Mouse (Mus musculus) midbrain, postnatal 0 days (tissue): Measurements from ENCODE around the gene Mnt. TPM values are rescaled to one million over a fixed set of nuclear protein-coding genes. Genes with fewer than 3 reads are reported as not detected.

Experiments used
- ATAC-seq: fragments of 200-750 bp; cut with Nextera tagmentation; 2 replicates; pipeline ENCODE4 v1.8.0; 2017; ENCODE audit warnings: moderate number of reproducible peaks, mild to moderate bottlenecking, moderate TSS enrichment, moderate library complexity; ENCODE audit not compliant: low FRiP score
- DNase-seq: peaks from one replicate; pipeline ENCODE4 v3.0.0-alpha.2; 2015; ENCODE audit warnings: low spot score
- H3K27ac ChIP-seq: fragments of 300-500 bp; sonication (generic); 2 replicates; pipeline ENCODE4 v1.5.1; 2014; ENCODE audit warnings: low read depth, mild to moderate bottlenecking, low read length, mixed read lengths
- H3K27me3 ChIP-seq: fragments of 300-500 bp; sonication (generic); 2 replicates; pipeline ENCODE4 v1.6.1; 2014; ENCODE audit warnings: low read length, control low read depth, mixed read lengths; ENCODE audit not compliant: insufficient read depth
- H3K36me3 ChIP-seq: fragments of 300-500 bp; sonication (generic); 2 replicates; pipeline ENCODE4 v1.6.1; 2014; ENCODE audit warnings: low read length, control low read depth, mixed read lengths; ENCODE audit not compliant: insufficient read depth
- H3K4me1 ChIP-seq: fragments of 300-500 bp; sonication (generic); 2 replicates; pipeline ENCODE4 v1.6.1; 2014; ENCODE audit warnings: mild to moderate bottlenecking, control low read depth, antibody characterized with exemption, low read length, mixed read lengths; ENCODE audit not compliant: insufficient read depth
- H3K4me2 ChIP-seq: fragments of 300-500 bp; sonication (generic); 2 replicates; pipeline ENCODE4 v1.6.1; 2014; ENCODE audit warnings: low read depth, mild to moderate bottlenecking, low read length, mixed read lengths; ENCODE audit not compliant: poor library complexity, severe bottlenecking
- H3K4me3 ChIP-seq: fragments of 300-500 bp; sonication (generic); 2 replicates; pipeline ENCODE4 v1.5.1; 2014; ENCODE audit warnings: low read depth, mild to moderate bottlenecking, low read length, moderate library complexity
- H3K9ac ChIP-seq: fragments of 300-500 bp; sonication (generic); replicated peaks from 2 replicates; pipeline ENCODE4 v1.6.1; 2014; ENCODE audit warnings: mild to moderate bottlenecking, low read length, moderate library complexity, mixed read lengths; ENCODE audit not compliant: poor library complexity, severe bottlenecking
- H3K9me3 ChIP-seq: fragments of 300-500 bp; sonication (generic); 2 replicates; pipeline ENCODE4 v1.6.1; 2016; ENCODE audit warnings: low read length, control low read depth
- CTCF ChIP-seq: IDR thresholded peaks from 2 replicates; pipeline ENCODE4 v1.5.1; 2016; ENCODE audit warnings: antibody characterized with exemption, mild to moderate bottlenecking
- WGBS: fragments of 180-500 bp; shearing (Covaris S2); extraction: QIAGEN DNeasy Blood & Tissue Kit; methylation state at CpG from one replicate; pipeline ENCODE4 v1.1.7; 2014; 5-methylcytosine and 5-hydroxymethylcytosine counted together
- polyA plus RNA-seq: library from polyadenylated mRNA; unstranded; fragments of >200 nt; fragmentation: Nextera tagmentation; extraction: Ambion mirVana; gene quantifications from 2 replicates; pipeline ENCODE4 v1.2.1, GENCODE M21; 2015
- total RNA-seq: library from RNA; depleted of rRNA; stranded (reverse); fragments of >200 nt; gene quantifications from 2 replicates; pipeline ENCODE4 v1.2.3, GENCODE M21; 2014; rRNA removed

The Mnt gene
- total RNA-seq (17.6 and 18.6 TPM in 2 replicates), polyA plus RNA-seq (7.4 and 8.4 TPM in 2 replicates)

GRCm38 (mm10) chr11:74830256-74831161, at the start of gene Mnt:
TSS of gene Mnt (plus strand) at chr11:74830920.
- peaks cover 10% of the 10 kb centered on the region; the same call in 1 of the 2 replicates for H3K4me1 ChIP-seq
- peak; percentile 90 for ATAC-seq
- WGBS, result under 1% methylated on average over 68 of the region's 70 CpGs
- peak within 1 kb of the TSS; percentile 69 for H3K4me3 ChIP-seq
- peak within 1 kb of the TSS; percentile 83 for H3K4me2 ChIP-seq
- H3K27ac ChIP-seq, result peak within 1 kb of the TSS; percentile 91
- peaks cover 4% of the 10 kb centered on the region for H3K36me3 ChIP-seq
- H3K9ac ChIP-seq, result peak within 1 kb of the TSS; percentile 80
- no peaks in the 10 kb centered on the region for H3K9me3 ChIP-seq
- peak; percentile 100 for DNase-seq
- peak; percentile 4; the same call in 1 of the 2 replicates for TF ChIP-seq CTCF
- H3K27me3 ChIP-seq, result no peaks in the 10 kb centered on the region

GRCm38 (mm10) chr11:74792874-74793273, 37.8 kb upstream of the Mnt start:
- Histone ChIP-seq H3K27ac (no peak overlapping the region), H3K9ac (no peak overlapping the region), H3K9me3 (no peaks in the 10 kb centered on the region), H3K4me3 (no peak overlapping the region), H3K27me3 (no peaks in the 10 kb centered on the region), H3K4me1 (no peaks in the 10 kb centered on the region), H3K36me3 (peaks cover 23% of the 10 kb centered on the region), H3K4me2 (no peak overlapping the region)
- no peak for TF ChIP-seq CTCF
- 95% methylated on average over 4 of the region's 4 CpGs for WGBS
- DNase-seq (no peak), ATAC-seq (no peak)

- H3K9ac ChIP-seq, result no peak overlapping the region
- peaks cover 26% of the 10 kb centered on the region for H3K36me3 ChIP-seq
- TF ChIP-seq CTCF, result no peak
- no peak for ATAC-seq
- no peak overlapping the region for H3K4me2 ChIP-seq
- no peaks in the 10 kb centered on the region for H3K9me3 ChIP-seq
- H3K27ac ChIP-seq, result no peak overlapping the region
- H3K27me3 ChIP-seq, result no peaks in the 10 kb centered on the region
- no peaks in the 10 kb centered on the region for H3K4me1 ChIP-seq
- 66% methylated on average over 4 of the region's 4 CpGs for WGBS
- no peak overlapping the region for H3K4me3 ChIP-seq
- peak; percentile 15 for DNase-seq
Observed at GRCm38 (mm10) chr11:74800658-74801057, 30.1 kb upstream of the Mnt start.

- Histone ChIP-seq H3K4me2 (no peak overlapping the region), H3K9ac (no peak overlapping the region), H3K9me3 (no peaks in the 10 kb centered on the region), H3K27me3 (no peaks in the 10 kb centered on the region), H3K4me3 (no peak overlapping the region), H3K36me3 (peaks cover 25% of the 10 kb centered on the region), H3K4me1 (no peaks in the 10 kb centered on the region), H3K27ac (no peak overlapping the region)
- DNase-seq, result no peak
- TF ChIP-seq CTCF, result no peak
- 94% methylated on average over 3 of the region's 3 CpGs for WGBS
- ATAC-seq, result no peak
Observed at GRCm38 (mm10) chr11:74804081-74804627, 26.6 kb upstream of the Mnt start.

- no peak for DNase-seq
- Histone ChIP-seq H3K36me3 (peaks cover 22% of the 10 kb centered on the region), H3K4me1 (no peaks in the 10 kb centered on the region), H3K4me2 (no peak overlapping the region), H3K9me3 (no peaks in the 10 kb centered on the region), H3K4me3 (no peak overlapping the region), H3K27ac (no peak overlapping the region), H3K9ac (no peak overlapping the region), H3K27me3 (no peaks in the 10 kb centered on the region)
- ATAC-seq, result no peak
- no peak for TF ChIP-seq CTCF
- 96% methylated on average over 6 of the region's 6 CpGs for WGBS
Observed at GRCm38 (mm10) chr11:74807246-74807882, 23.4 kb upstream of the Mnt start.
